Mouse (Mus musculus): ENCODE results near the gene Itpr2. TPM values are rescaled to one million over a fixed set of nuclear protein-coding genes. Genes with fewer than 3 reads are reported as not detected.

Gene Itpr2
- polyA plus RNA-seq (2012; rRNA removed), result 0.48 and 0.68 TPM in 2 replicates

DNA sequence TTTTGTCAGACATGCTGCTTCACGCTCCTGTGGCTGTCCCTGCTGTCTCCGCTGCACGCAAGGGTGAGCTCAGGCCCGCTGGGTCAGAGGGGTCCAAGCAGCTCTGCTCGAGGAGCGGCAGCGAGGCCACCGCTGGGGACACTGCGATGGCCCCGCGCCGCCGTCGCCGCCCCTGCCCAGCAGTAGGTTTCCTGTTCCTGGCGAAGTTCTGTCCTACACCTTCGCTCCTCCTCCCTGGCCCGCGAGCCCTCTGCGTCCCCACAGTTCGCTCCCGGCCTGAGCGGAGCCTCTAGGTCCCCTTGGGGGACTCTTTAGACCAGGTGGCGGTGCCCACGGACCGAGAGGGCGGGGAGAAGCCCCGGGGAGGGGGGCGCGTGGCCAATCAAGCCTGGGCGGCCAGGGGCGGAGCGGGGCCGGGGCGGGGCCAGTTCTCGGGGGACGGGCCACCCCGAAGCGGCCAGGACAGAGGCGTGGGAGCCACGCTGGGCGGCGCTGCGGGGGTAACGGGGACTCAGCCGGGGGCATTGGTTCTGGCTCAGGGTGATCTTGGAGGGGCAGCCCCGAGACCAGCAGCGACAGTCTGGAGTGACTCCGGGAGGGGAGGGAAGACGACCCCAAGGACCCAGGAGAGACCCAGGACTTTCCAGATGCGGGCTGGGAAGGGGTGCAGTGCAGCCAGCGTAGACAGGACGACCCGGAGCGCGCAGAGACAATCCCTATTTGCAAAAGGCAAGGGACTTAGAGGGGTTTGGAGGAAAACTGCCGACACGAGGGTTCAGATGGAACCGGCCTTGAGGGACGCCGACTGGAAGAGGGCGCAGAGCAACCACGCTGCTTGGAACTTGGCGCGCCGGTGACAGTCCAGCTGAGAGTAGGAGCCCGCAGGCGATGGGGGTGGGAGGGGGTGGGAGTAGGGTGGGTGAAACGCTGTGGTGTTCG, at the start of gene Itpr2:
TSS of gene Itpr2 (minus strand) at position 358 of the 939 bp plus-strand sequence.

Other genes starting within 250 kb of the Itpr2 start
- 43.6 and 47.3 TPM in 2 replicates for gene Fgfr1op2, start 75.0 kb upstream of the Itpr2 start, polyA plus RNA-seq (2012; rRNA removed)
- gene Ints13, start 75.6 kb upstream of the Itpr2 start, polyA plus RNA-seq (2012; rRNA removed), result 28.0 and 28.6 TPM in 2 replicates
- 44.7 and 50.2 TPM in 2 replicates for gene Med21, start 140.3 kb upstream of the Itpr2 start, polyA plus RNA-seq (2012; rRNA removed)
- 10.0 and 13.1 TPM in 2 replicates for gene Tm7sf3, start 140.6 kb upstream of the Itpr2 start, polyA plus RNA-seq (2012; rRNA removed)
- 1.9 and 2.1 TPM in 2 replicates for gene Stk38l, start 222.8 kb upstream of the Itpr2 start, polyA plus RNA-seq (2012; rRNA removed)